Mouse (Mus musculus): ENCODE data around the gene Fut9. TPM values are rescaled to one million over a fixed set of nuclear protein-coding genes. Genes with fewer than 3 reads are reported as not detected.

The Fut9 gene
- 8.5 and 8.9 TPM in 2 replicates for polyA plus RNA-seq (2015; fragmentation: Nextera tagmentation; extraction: Ambion mirVana)

- peak; percentile 88 for ATAC-seq (replicated peaks; ENCODE audit: low FRiP score)
- WGBS, result under 1% methylated on average over 52 of the region's 52 CpGs
- Histone ChIP-seq H3K27ac (peak within 1 kb of the TSS; percentile 20), H3K4me3 (replicated peaks) (peak within 1 kb of the TSS; percentile 52), H3K4me2 (peak within 1 kb of the TSS; percentile 93), H3K9ac (peak within 1 kb of the TSS; percentile 29), H3K4me1 (peaks cover 18% of the 10 kb centered on the region; the same call in 1 of the 2 replicates), H3K9me3 (replicated peaks) (no peaks in the 10 kb centered on the region), H3K27me3 (peaks cover 29% of the 10 kb centered on the region), H3K36me3 (no peaks in the 10 kb centered on the region)
Observed at GRCm38 (mm10) chr4:25799476-25800283, at the start of gene Fut9. TSS of gene Fut9 (minus strand) at chr4:25800244.

GRCm38 (mm10) chr4:25815783-25816182, 15.7 kb upstream of the Fut9 start:
- Histone ChIP-seq H3K4me1 (no peaks in the 10 kb centered on the region), H3K27me3 (no peaks in the 10 kb centered on the region), H3K36me3 (no peaks in the 10 kb centered on the region), H3K27ac (no peak overlapping the region), H3K9ac (no peak overlapping the region), H3K4me2 (no peak overlapping the region), H3K4me3 (replicated peaks) (no peak overlapping the region), H3K9me3 (replicated peaks) (no peaks in the 10 kb centered on the region)
- no peak for ATAC-seq (replicated peaks; ENCODE audit: low FRiP score)
- WGBS, result 90% methylated on average over 7 of the region's 7 CpGs

- no peaks in the 10 kb centered on the region for H3K36me3 ChIP-seq
- no peak overlapping the region for H3K4me3 ChIP-seq (replicated peaks)
- H3K9ac ChIP-seq, result no peak overlapping the region
- 78% methylated on average over 1 of the region's 1 CpGs for WGBS
- H3K27ac ChIP-seq, result no peak overlapping the region
- ATAC-seq (replicated peaks; ENCODE audit: low FRiP score), result no peak
- H3K27me3 ChIP-seq, result no peaks in the 10 kb centered on the region
- no peaks in the 10 kb centered on the region for H3K9me3 ChIP-seq (replicated peaks)
- H3K4me1 ChIP-seq, result no peaks in the 10 kb centered on the region
- H3K4me2 ChIP-seq, result no peak overlapping the region
Observed at GRCm38 (mm10) chr4:25813340-25813739, 13.3 kb upstream of the Fut9 start.

GRCm38 (mm10) chr4:25810058-25810457, 10.0 kb upstream of the Fut9 start:
- Histone ChIP-seq H3K4me2 (no peak overlapping the region), H3K9ac (no peak overlapping the region), H3K4me1 (no peaks in the 10 kb centered on the region), H3K9me3 (replicated peaks) (no peaks in the 10 kb centered on the region), H3K27me3 (no peaks in the 10 kb centered on the region), H3K36me3 (no peaks in the 10 kb centered on the region), H3K4me3 (replicated peaks) (no peak overlapping the region), H3K27ac (no peak overlapping the region)
- 63% methylated on average over 1 of the region's 1 CpGs for WGBS
- ATAC-seq (replicated peaks; ENCODE audit: low FRiP score), result peak; percentile 70; the same call in 1 of the 2 replicates

GRCm38 (mm10) chr4:25801751-25802150, 1.7 kb upstream of the Fut9 start:
- Histone ChIP-seq H3K36me3 (no peaks in the 10 kb centered on the region), H3K9ac (no peak overlapping the region), H3K4me1 (peaks cover 18% of the 10 kb centered on the region; the same call in 1 of the 2 replicates), H3K27me3 (peaks cover 29% of the 10 kb centered on the region), H3K4me2 (no peak overlapping the region), H3K4me3 (replicated peaks) (no peak overlapping the region), H3K9me3 (replicated peaks) (no peaks in the 10 kb centered on the region), H3K27ac (no peak overlapping the region)
- 75% methylated on average over 2 of the region's 2 CpGs for WGBS
- no peak for ATAC-seq (replicated peaks; ENCODE audit: low FRiP score)

GRCm38 (mm10) chr4:25800284-25800616, 206 bp upstream of the Fut9 start:
- H3K27ac ChIP-seq, result peak overlapping the region; percentile 20; the same call in 1 of the 2 replicates
- peaks cover 18% of the 10 kb centered on the region; the same call in 1 of the 2 replicates for H3K4me1 ChIP-seq
- no peak overlapping the region for H3K9ac ChIP-seq
- peak; percentile 63 for ATAC-seq (replicated peaks; ENCODE audit: low FRiP score)
- H3K9me3 ChIP-seq (replicated peaks), result no peaks in the 10 kb centered on the region
- H3K4me2 ChIP-seq, result peak overlapping the region; percentile 93
- peaks cover 29% of the 10 kb centered on the region for H3K27me3 ChIP-seq
- under 1% methylated on average over 5 of the region's 5 CpGs for WGBS
- H3K36me3 ChIP-seq, result no peaks in the 10 kb centered on the region
- peak overlapping the region; percentile 52 for H3K4me3 ChIP-seq (replicated peaks)

- ATAC-seq (replicated peaks; ENCODE audit: low FRiP score), result 0 out of 2 replicates have a peak, but pooled peaks have one; percentile 22
- Histone ChIP-seq H3K36me3 (no peaks in the 10 kb centered on the region), H3K4me2 (peak overlapping the region; percentile 93), H3K27me3 (peaks cover 29% of the 10 kb centered on the region), H3K4me1 (peaks cover 18% of the 10 kb centered on the region; the same call in 1 of the 2 replicates), H3K9ac (peak overlapping the region; percentile 29), H3K9me3 (replicated peaks) (no peaks in the 10 kb centered on the region), H3K27ac (no peak overlapping the region), H3K4me3 (replicated peaks) (peak overlapping the region; percentile 52)
- 1% methylated on average over 7 of the region's 7 CpGs for WGBS
Observed at GRCm38 (mm10) chr4:25799051-25799475, 981 bp downstream of the Fut9 start.

- no peaks in the 10 kb centered on the region for H3K36me3 ChIP-seq
- 21% methylated on average over 10 of the region's 10 CpGs for WGBS
- H3K4me1 ChIP-seq, result peaks cover 18% of the 10 kb centered on the region; the same call in 1 of the 2 replicates
- ATAC-seq (replicated peaks; ENCODE audit: low FRiP score), result no peak
- peak overlapping the region; percentile 52 for H3K4me3 ChIP-seq (replicated peaks)
- H3K27me3 ChIP-seq, result peaks cover 29% of the 10 kb centered on the region
- H3K27ac ChIP-seq, result no peak overlapping the region
- no peak overlapping the region for H3K9ac ChIP-seq
- peak overlapping the region; percentile 93 for H3K4me2 ChIP-seq
- no peaks in the 10 kb centered on the region for H3K9me3 ChIP-seq (replicated peaks)
Observed at GRCm38 (mm10) chr4:25798412-25798811, 1.6 kb downstream of the Fut9 start.

GRCm38 (mm10) chr4:25796149-25796548, 3.9 kb downstream of the Fut9 start:
- Histone ChIP-seq H3K9me3 (replicated peaks) (no peaks in the 10 kb centered on the region), H3K4me1 (peaks cover 18% of the 10 kb centered on the region; the same call in 1 of the 2 replicates), H3K4me2 (no peak overlapping the region), H3K27ac (no peak overlapping the region), H3K9ac (no peak overlapping the region), H3K36me3 (no peaks in the 10 kb centered on the region), H3K27me3 (peaks cover 29% of the 10 kb centered on the region), H3K4me3 (replicated peaks) (no peak overlapping the region)
- WGBS, result 33% methylated on average over 3 of the region's 3 CpGs
- ATAC-seq (replicated peaks; ENCODE audit: low FRiP score), result no peak

GRCm38 (mm10) chr4:25785276-25785675, 14.8 kb downstream of the Fut9 start:
- Histone ChIP-seq H3K9me3 (replicated peaks) (no peaks in the 10 kb centered on the region), H3K27me3 (no peaks in the 10 kb centered on the region)

GRCm38 (mm10) chr4:25768657-25769056, 31.4 kb downstream of the Fut9 start:
- 63% methylated on average over 3 of the region's 3 CpGs for WGBS
- no peak overlapping the region for H3K27ac ChIP-seq
- no peaks in the 10 kb centered on the region for H3K4me1 ChIP-seq
- H3K9ac ChIP-seq, result no peak overlapping the region
- no peak overlapping the region for H3K4me3 ChIP-seq (replicated peaks)
- no peaks in the 10 kb centered on the region for H3K36me3 ChIP-seq
- H3K27me3 ChIP-seq, result no peaks in the 10 kb centered on the region
- no peak for ATAC-seq (replicated peaks; ENCODE audit: low FRiP score)
- H3K4me2 ChIP-seq, result no peak overlapping the region
- H3K9me3 ChIP-seq (replicated peaks), result no peaks in the 10 kb centered on the region

More at GRCm38 (mm10) chr4:25785276-25785675, 14.8 kb downstream of the Fut9 start:
- Histone ChIP-seq H3K27ac (no peak overlapping the region), H3K9ac (no peak overlapping the region), H3K36me3 (no peaks in the 10 kb centered on the region), H3K4me1 (no peaks in the 10 kb centered on the region), H3K4me3 (replicated peaks) (no peak overlapping the region), H3K4me2 (no peak overlapping the region)
- no peak for ATAC-seq (replicated peaks; ENCODE audit: low FRiP score)
- WGBS, result 96% methylated on average over 4 of the region's 4 CpGs

- ATAC-seq (replicated peaks; ENCODE audit: low FRiP score), result no peak
- H3K9me3 ChIP-seq (replicated peaks), result no peaks in the 10 kb centered on the region
Observed at GRCm38 (mm10) chr4:25763091-25763490, 37.0 kb downstream of the Fut9 start.

More at GRCm38 (mm10) chr4:25763091-25763490, 37.0 kb downstream of the Fut9 start:
- no peaks in the 10 kb centered on the region for H3K27me3 ChIP-seq
- no peak overlapping the region for H3K4me3 ChIP-seq (replicated peaks)
- no peaks in the 10 kb centered on the region for H3K4me1 ChIP-seq
- H3K9ac ChIP-seq, result no peak overlapping the region
- H3K36me3 ChIP-seq, result no peaks in the 10 kb centered on the region
- no peak overlapping the region for H3K27ac ChIP-seq
- no peak overlapping the region for H3K4me2 ChIP-seq
